Mouse (Mus musculus) thymus, adult 18-20 months (tissue): ENCODE results near the gene Chkb.

Experiments
- DNase-seq, 2 experiments: peaks; one replicate each; pipeline ENCODE4 v3.0.0; 2022; ENCODE audit warnings: mixed read lengths in 2 of 2

Gene Chkb

DNA sequence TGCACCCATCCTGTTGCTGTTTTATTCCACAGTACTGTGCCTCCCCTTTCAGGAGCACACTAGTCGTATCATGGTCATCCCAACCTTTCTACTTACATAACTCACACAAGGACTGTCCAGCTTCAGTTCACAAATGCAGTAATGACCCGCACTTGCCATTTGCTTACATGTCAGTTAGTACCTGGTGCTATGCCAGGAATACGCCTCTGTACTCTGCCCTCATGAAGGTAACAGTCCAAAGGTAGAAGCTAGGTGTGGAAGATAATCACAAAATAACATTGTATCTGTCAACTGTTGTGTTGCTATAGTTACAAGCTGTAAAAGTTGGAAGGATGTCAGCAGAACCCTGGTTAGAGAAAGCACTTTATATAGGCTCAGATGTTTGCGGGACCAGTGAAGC, 32.8 kb downstream of the Chkb start:
- DNase-seq = no peak

DNA sequence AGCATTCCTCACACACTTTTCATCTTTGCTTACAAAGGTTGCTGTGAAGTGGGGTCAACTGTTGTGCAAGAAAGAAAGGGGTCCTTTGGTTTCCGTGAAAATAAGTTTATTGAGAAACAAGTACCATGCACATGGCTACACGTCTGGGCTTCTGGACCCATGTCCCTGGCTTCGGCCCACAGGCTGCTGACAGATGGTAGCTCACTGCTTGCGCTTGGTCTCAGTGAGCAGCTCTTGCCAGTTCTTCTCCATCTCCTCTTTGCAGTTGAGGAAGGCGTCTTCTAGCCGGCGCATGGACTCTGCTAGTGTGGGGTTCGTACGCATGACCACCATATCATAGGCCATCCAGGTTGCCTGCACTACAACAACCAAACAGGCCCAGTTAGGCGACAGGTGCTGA, 39.6 kb downstream of the Chkb start:
- no peak for DNase-seq

DNA sequence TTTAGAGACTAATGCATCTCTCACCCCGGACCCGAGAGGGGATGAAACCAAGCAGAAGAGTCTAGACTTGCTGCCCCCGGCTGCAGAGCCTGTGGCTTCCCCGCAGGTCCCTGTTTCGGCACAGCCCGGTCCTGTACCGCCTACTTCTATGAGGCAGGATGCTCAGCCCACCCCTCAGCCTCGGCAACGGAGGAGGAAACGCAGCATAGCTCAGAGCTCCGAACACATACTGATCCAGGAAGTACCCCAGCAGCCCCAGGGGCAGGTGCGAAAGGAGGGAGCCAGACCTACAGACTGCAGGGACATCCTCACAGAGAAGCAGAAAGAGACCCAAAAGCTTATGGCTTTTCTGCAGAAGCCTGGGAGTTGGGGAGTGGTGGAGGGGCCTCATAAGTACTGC, 42.6 kb downstream of the Chkb start:
- peak in 1 of 2 experiments; percentile 52 for DNase-seq

DNA sequence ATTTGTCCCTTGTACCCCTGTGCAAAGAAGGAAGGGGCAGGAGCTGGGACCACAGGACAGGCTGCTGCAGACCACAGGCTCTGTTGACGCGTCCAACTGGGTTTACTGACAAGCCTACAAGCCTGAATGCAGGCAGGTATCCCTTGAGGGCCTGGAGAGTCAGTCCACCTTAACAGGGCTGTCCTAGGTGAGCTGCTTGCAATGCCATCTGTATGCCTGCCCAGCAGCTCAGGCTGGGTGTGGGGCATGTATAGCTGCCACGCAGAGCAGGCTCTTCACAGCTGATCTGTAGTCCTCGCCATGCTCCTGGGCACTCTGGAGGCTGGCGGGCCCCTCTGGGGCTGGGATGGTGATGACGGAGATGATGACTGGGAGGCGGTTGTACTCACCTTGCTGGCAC, 45.1 kb downstream of the Chkb start, which contains the start of gene Klhdc7b:
Klhdc7b (plus strand) TSS at position 301 of the 400 bp plus-strand sequence.
- DNase-seq = no peak

DNA sequence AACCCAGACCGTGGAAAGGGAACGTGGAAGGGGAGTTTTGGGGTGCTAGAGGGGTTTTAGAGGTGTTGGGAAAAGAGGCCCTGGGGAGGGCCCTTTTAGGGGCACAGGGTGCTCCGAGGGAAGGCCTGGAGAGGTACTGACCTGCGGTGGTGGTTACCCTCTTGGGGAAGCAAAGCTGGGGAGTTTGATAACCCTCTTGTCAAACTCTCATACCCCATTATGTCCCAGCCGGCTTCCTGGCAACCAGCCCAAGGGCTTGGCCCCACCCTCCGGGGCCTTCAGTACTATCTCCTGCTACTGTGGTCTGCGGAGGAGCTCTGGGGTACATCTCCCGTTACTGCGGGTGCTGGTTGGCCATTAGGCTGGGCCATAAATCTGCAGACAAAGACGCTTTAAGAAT, 50.3 kb downstream of the Chkb start:
- no peak for DNase-seq

DNA sequence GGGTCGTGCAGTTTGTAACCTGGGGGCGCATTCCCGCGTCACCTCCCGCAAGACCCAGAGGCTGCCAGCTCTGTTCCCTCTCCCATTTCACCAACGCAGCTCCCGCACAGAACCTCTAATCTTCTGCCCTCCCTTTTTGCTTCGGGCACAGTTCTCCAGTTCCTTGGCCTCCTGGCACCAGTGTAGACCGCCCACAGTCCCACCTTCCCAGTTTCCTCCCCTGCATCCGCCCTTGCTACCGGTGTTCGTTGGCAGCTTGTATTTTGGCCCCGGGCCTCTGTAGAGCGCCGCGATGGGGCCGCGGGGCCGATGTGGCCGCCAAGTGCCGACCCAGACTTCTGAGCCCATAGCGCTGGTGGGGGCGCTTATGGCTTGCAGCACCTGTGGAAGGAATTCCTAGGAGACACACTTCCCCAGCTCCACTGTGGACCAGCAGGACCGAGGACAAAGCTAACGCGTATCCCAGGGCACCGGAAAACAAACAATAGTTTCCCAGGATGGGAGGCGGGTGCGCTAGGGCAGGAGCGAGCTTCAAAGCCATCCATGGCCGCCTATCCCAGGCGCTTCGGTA, 50.8 kb downstream of the Chkb start, which contains the start of gene Odf3b:
Odf3b (minus strand) TSS at position 452 of the 571 bp plus-strand sequence.
- DNase-seq = no peak

DNA sequence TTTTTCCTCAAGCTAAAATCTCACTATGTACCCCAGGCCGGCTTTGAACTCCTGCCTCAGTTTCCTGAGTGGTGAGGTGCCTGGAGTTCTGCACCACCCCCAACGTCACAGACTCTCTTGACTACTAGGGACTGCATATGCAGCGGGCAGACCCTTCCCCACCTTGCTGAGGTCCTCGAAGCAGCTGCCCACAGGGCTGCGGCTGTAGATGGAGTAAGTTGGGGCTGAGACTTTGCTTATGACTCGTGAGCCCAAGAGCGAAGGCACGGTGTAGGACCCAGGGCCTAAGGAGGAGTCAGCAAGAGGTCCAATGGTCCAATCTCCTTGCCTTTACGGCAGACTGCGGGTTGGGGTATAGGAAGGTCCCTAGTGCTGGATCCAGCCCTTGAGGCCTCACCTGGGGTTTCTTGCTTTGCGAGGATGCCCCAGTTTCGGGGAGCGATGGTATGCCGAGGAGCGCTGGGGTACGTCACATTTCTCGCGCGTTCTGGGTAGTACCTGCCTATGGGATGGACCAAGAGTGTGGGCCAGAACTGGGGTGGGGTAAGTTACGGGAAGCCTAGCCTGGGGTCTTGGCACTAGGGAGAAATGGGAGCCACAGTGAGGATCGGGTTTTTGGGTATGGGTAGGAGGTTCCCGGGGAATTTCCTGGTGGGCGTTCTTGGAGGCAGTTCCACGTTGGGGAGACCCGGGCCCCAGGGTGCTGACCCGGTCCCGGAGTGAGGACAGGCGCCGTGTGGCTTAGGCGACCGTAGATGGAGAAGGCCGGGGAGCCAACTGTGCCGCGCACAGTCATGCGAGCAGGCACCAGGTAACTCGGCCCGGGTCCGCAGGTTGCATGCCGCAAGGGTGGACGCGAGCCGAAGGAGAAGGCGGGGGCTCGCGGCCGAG, 51.5 kb downstream of the Chkb start:
- no peak for DNase-seq

DNA sequence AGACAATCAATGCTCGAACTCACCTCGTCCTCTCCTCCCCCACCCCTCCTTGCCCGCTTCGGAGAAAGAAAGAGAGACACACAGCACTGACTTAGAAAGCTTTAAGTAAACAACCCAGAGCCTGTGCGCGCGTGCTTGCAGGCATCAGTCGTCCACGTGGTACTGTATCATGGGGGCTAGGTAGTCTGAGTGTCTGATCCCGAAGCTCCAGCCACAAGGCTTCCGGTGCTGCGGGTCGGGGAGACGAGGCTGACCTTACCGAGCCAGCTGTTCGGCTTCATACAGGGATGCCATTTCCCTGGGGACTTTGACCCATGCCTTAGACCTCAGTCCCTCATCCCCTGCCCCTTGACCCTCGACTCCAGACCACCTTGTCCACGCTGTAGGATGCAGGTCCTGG, 52.3 kb downstream of the Chkb start:
- DNase-seq = no peak

DNA sequence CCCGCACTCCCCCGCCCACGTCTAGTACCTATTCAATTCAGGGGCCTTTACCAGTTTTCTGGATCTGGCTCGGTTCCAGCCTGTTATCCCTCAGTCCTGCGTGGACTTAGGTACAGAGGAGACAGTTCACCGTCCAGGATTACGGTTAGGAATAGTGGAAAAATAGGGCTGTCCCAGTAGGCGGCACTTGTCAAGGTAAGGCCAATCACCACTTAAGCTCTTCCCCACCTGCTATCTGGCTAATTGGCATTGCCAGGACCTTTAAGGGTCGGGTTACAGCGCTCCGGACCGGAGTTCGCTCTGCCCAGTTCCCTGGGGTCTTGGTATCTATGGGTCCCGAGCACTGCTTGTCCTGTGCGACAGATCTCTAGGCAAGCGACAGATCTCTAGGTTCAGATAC, 52.8 kb downstream of the Chkb start, which contains the start of gene Tymp:
Tymp (minus strand) TSS at position 83 of the 400 bp plus-strand sequence.
- no peak for DNase-seq
